Mouse (Mus musculus) right cerebral cortex, adult 2 months (tissue): Measurements from ENCODE around the gene Ptpn13.

Experiments used
- DNase-seq, 2 experiments: peaks; one replicate each; pipeline ENCODE4 v3.0.0; 2021 to 2022; ENCODE audit warnings: low spot score in 2 of 2

Ptpn13 gene

DNA sequence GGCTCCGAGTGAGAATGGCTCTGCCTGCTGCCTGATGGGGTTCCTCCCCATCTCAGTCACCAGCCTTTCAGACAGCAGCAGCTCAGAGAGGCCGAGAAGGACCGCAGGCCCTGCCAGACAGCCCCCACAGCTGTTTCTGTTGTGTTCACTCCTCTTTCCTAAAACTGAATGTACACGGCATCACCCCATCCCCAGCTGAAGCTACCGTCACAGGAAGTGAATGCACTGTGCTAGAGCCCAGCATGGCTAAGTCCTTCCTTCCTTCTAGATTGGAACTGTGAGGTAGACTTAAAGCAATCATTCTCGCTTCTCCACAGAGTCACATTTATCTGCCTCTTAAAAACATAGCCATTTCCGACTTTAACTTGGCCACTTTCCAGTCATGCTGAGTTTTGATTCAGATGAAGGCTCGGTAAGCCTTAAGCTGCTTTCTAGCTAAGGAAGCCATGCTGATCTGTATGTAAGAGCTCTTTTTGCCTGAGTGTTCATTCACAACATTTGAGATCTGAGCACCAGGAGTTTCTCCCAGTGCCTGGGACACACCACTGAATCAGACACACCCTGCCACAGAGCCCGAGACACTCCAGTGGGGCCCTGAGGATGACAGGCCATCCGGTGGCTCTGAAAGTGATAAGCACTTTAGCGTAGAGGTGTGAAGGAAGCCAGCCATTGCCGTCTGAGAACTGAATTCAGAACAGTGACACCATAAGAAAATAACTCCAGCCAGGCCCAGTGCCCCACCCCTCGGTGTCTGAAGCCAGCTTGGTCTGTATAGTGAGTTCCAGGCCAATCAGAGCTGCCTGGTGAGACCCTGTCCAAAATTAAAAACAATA, 170.6 kb downstream of the Ptpn13 start:
- DNase-seq = no peak

DNA sequence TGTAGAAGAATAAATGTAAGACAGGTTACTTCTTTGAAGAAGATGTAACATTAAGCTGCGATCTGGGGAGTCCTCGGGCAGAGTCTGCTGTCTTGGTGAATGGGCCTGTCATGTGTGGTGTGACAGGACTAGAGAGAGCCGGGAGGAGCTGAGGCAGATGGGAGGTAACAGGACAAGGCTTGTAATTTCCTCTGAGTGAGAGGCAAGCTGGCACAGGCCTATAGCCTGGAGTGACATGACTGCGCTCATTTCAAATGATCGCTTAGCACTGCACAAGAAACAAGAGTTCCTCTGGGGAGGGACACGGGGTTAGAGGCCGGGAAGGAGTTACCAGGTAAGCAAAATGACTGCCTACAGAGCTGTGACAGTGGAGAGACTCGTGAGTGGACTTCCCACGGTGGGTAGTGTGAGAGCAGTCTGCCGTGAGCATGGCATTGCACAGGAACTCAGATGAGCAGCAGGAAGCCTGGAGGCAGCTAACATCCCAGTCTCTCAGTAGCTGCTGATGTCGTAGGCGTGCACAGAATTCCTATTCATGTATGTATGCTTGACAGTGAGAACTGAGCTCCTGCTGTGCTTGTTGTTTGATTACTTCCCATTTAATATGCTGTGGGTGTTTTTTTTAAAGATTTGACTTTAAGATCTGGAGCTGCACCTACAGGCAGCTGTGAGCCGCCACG, 171.6 kb downstream of the Ptpn13 start:
- DNase-seq = no peak

DNA sequence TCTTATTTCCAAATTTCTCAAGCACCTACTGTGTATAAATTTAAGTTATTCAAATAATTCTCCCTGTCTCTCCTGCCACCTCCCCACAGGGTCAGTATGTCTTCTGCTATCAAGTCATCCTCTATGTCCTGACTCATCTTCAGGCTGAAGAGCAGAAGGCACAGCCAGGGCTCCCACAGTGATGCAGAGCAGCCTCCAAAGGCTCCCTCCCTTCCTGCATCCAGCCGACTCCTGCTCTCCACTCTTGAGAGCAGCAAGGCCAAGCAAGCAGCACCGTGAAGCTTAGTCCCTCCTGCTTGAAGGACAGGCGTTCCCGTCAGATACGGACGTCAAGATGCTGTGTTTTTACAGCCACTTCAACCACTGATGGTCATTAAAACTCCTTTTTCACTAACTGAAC, 172.6 kb downstream of the Ptpn13 start:
- no peak for DNase-seq

DNA sequence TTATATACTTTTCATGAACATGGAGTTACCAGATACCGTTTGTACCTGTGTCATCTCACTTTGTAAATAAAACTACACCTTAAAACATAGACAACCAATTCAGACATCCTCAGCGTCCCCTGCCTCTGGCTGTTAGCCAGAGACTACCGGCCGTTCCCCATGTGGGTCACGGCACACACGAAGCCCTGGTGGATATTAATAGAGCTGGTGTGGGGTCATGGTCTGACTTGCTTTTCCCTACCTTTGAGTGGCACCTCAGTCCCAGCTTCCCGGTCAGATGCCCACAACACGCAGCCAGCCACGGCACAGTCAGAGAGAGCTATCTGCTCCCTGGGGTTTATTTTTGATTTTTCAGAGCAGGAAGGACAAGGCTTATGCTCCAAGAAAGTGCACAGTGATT, 173.3 kb downstream of the Ptpn13 start:
- no peak for DNase-seq

DNA sequence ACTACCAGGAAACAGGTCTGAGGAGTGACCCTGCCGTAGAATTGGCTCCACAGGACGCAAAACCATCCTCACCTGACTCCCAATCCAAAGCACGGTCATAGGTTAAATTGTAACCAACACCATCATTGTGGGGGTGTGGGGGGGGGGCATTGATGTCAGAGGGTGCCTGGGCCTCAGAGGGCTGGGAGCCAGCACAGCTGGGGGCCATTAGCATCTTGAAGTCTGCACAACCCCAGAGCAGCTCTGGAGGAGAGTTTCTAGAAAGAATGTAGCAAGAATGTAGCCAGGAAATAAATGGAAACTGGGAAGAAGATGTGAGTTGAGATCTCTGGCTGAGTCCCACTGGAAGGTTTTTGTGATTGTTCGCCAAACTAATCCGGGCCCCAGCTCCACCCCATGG, 173.9 kb downstream of the Ptpn13 start:
- DNase-seq = no peak

DNA sequence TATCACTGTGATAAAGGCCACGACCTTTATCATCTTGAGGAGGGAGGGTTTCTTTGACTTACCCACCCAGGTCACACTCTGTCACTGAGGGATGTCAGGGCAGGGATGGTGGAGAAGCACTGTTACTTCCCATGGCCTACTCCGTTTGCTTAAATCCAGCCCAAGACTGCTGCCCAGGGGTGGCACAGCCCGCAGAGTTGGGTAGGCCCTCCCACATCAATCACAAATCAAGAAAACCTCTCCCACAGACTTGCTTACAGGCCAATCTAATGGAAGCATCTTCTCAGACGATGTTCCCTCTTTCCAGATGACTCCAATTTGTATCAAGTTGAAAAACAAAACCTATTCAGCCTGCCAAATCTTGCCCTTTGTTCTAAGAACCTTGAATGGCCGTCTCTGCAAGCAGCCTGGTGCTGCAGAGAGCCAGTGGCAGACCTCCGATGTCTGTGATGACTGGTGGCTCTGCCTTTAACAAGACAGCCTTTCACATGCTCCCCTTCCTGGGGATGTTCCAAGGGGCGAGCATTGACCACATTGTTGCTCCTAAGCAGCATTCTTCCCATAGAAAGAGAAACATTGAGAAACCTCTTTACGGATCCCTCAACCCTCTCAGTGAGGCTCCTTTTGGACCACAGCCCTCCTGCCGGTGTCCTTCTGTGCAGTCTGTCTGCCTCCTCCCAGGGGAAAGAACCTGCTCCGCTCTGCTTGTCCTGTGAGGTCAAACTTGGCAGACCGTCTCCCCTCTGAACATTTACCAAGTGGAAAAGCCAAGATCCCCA, 178.3 kb downstream of the Ptpn13 start:
- DNase-seq = no peak

DNA sequence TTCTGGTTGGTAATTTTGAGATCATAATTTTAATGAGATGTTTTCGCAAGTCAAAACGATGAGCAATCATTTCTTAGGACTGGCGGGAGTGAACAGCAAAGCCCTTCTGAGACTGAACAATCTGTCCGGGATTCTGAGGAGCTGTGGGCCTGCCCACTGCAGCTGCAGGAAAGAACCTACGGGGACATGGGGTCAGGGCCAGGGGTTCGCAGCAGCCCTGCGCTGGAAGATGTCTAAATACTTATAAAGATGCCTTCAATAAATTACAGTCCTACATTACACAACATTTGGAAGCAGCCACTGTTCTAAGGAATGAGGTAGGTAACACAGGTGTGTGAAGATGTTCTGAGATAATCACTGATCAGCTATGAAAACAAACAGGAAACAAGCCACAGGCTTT, 180.7 kb downstream of the Ptpn13 start:
- DNase-seq = no peak

DNA sequence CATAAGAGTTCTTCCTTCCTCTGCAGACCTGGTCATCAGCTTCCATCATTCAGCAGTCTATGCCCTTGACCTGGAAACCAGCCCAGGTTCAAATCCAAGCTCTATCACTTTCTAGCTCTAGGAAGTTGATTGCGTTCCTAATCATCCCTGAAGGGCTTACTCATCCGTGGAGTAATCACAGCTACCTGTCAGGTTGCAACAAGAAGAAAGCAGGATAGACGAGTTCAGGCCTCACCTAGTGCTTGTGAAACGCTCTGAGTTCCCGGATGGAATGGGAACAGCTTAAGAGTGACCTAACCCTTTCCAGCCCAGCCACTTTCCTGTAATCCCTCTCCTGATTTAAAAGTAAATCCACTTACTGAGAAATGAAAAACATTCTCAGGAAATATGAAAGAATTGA, 185.2 kb downstream of the Ptpn13 start:
- DNase-seq = no peak

DNA sequence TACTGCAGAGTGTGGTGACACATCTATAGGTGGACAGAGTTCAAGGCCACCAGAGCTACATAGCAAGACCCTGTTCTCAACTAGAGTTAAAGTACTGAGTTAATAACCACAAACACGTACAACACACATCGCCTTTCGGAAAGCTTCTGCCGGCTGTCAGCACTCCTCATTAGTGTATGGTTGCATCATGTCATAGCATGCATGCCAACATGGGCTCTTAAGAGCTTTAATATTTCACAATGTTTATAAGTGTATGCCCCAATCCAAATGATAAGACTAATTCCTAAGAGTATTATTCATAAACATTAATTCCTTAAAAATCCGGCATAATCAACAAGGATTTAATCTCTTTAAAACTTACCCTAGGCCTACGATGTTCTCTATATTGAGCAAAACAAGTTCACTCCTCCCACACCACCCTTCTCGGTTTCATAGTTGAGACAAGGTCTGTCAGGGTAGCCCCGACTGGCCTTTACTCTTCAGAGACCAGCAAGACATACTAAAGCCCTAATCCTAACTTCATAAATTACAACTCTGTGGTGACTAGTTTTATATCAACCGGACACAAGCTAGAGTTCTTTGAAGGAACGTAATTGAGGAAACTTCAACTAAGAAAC, 186.0 kb downstream of the Ptpn13 start:
- no peak for DNase-seq

DNA sequence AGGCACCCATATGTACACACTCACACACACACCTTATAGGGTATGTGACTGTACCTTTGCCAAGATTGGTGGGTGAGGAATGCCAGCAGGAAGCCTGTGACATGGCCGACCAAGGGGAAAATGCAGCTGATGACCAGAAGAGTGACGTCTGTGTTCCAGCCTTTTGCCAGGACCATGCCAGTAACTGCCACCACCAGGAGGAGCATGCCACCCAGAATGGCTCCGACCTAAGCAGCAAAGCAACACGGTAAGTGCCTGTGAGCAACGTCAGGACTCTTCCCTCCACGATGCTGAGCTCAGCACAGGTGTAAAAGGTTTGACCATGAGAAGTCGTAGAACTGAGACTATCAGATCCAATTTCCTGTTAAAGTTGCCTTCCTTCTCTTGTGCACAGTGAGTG, 187.3 kb downstream of the Ptpn13 start:
- DNase-seq = no peak

DNA sequence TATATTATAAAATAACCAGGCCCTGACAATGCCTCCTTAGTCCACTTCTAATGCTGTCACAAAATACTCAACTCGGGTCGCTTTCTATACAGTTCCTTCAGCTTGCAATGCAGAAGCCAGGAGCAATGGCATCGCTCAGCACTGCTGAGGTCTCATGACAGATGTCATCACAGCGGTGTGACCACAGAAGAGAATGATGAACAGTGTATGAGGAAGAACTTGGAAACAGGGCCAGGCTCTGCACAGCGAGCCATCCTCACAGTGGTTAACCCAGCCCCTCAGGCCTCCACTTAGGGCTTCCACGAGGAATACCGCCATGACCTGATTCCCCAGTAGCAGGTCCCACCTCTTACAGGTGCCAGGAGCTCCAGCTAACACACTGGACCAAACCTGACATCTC, 189.4 kb downstream of the Ptpn13 start:
- DNase-seq = no peak

DNA sequence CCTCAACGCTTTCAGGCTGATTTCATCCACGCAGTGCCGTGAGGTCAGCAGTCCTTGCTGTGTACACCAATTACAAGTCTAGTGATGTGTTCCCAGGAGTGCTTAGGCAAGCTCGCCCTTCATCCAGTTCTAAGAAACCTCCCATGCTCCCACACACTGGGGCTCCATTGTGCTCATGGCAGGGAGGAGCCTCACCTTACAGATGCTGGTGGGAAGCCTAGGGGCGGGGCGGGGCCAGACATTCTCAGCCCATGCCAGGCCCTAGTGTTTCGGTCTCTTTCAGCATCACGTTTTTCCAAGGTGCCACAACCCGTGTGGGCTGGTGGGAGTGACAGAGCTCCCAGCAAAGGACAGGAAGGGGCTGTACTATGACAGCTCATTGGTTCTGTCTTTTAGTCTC, 192.2 kb downstream of the Ptpn13 start:
- no peak for DNase-seq

DNA sequence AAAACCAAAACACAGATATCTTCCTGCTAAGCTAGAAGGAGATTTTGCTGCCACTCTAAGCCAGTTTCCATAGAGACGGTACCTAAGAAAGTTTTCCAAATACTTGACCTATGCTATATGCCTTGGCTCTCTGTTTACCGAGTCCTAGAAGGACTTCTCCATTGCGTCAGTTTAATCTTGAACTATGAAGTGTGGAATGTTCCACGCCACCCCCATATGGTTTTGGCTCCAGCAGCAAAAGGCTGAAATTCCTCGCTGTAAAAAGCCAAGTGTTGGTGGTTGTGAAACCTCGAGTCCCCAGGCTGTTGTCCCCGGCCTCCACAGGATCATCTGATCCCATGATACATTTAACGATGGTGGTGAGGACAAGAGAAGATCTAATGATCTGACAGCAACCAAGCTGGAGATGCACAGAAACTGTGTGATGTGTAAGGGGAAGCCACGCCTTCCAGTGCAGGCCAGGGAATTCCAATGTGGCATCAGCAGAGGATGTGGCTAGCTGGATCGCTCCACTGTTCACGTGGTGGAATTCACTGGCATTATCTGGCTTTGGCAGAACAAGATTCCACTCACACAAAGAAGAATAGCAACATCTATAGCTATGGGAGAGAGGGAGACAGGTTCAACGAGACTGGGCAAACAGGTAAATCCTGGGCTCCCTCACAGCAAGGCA, 195.4 kb downstream of the Ptpn13 start:
- peak in 1 of 2 experiments; percentile 11 for DNase-seq

DNA sequence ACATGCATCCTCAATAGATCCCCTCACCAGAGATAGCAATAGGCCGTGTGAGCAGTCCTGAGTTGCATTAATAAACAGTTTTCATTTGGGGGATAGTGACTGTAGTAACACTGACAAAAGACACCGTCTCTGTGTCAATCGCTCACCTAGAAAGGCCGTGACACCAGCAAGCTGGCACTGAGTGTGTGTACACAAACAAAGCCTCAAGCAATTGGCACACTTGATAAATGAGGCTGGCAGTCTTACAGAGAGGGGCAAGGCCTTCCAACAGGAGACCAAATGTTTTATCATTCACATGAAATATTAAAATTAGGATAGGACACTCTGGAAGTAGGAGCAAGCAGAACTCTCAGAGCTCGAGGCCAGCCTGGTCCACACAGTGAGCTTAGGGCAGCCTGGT, 197.3 kb downstream of the Ptpn13 start:
- no peak for DNase-seq

DNA sequence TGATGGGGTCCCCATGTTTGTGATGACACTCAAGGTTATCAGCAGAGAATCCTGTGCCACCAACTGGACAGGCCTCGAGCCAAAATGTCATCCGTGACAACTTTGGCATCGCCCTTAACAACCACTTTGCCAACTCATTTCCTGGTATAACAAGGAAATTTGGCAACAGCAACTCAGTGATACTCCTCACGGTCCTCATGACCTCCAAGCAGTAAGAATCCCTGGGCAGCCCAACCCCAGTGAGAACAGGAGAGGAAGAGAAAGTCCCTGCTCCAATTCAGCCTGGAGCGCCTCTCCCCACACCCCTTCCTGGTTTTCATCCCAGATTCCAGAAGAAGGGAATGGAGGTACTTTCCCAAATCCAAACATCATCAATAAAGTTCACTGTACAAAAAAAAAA, 199.8 kb downstream of the Ptpn13 start:
- DNase-seq = no peak

DNA sequence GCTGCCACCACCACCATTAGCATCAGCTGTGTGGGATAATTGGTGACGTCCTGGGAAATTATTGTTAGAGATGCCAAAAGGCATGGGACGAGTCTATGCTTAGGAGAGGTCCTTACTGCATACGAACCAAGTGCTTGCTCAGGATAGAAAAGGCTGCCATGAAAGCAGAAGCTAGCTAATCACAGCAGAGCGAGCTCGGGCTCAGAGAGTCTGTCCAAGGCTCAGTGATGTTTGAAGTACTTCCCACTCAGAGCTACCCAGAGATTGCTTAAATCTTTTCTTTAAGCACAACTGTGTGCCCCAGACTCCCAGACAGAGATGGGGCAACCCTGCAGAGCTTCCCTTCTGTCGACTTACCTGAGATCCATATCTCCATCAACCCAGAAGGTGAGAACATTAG, 203.5 kb downstream of the Ptpn13 start:
- DNase-seq = no peak

DNA sequence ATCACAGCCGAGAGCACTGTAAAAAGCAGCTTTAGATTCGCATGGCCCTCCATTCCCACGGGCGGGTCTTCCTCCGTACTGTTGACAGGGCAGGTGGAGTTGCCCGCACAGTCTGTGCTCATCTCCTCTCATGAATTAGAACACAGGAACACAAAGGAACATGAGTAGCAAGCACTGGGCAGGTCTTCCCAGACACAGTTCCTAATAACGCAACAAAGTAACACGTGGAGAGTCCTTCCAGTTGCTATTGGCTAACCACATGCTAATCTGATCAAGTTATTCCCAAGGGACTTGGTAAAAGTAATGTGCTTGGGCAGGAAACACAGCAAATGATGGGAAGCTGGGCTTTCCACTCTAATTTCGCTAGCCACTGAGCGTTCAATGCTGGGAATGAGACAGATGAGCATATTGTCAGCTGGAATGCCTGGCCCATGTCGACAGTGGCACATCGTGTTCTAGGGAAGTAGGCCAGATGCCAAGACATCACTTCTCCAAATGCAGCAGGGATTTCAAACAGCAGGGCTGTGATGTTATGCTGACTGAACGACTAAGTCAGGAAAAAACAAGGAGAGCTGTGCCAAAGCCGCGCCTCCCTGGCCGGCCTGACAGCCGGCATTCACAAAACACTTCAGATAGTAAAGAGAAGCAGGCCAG, 204.2 kb downstream of the Ptpn13 start, which contains the start of gene Slc10a6:
Gene Slc10a6 (minus strand): TSS at position 293 of the 654 bp plus-strand sequence.
- peak; percentile 37 to 57 for DNase-seq

DNA sequence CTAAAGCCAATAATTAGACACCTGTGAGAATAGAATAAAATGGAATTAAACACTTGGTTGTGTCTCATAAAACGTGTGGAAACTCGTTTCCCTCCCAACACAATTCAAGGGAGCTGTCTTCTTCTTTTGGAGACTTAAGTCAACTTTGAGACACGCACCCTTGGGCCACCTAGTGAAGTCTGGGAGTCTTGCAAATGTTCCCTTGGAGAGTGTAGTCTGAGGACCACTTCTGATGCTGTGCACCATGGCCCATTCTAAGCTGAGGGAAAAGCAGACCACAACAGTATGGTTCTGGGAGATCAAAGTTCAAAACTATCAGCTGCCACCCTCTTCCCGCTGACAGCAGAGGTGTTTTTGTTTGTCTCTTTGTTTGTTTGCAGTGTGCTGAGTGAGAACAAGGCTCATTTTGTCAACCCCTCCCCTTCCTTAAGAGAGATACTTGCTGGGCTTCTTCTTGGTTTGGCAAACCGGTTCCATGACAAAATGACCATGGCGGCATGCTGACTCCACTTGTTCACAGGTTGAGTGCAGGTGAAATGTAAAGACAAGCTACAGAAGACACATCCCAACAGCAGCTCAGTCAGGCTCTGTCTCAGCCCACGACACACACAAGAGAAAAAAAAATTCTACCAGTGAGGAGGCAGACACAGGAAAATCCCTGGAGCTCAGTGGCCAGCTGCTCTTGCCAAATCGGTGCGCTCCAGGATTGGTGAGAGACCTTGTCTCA, 205.0 kb downstream of the Ptpn13 start:
- DNase-seq = no peak

DNA sequence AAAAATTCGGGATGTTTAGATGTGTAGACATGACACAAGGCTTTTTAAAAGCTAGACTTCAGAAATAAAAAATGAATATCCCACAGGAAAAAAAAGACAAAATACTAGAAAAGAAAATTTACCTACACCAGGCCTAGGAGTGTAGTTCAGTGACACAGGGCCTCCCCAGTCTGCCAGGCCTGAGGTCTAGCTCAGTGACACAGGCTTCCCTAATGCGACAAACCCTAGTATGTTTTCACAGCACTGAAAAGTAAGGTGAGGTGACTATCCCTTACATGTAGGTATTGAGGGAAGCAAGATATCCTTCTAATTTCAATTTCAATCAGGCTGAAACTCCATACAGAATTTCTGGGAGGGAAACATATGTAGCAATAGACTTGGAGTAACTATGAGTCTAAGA, 212.2 kb downstream of the Ptpn13 start:
- no peak for DNase-seq

DNA sequence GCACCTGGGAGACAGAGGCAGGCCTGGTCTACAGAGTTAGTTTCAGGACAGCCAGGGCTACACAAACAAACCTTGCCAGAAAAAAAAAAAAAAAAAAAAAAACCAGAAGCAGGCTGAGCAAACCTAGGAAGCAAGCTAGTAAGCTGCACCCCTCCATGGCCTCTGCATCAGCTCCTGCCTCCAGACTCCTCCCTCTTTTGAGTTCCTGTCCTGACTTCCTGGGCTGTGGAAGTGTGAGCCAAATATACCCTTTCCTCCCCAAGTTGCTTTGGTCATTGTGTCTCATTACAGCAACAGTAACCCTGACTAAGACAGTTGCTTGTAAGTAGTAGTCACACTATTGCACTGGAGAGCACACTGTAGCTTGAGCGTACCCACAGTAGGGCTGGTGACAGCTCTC, 219.2 kb downstream of the Ptpn13 start:
- DNase-seq = no peak
